Mouse (Mus musculus) hindbrain, embryonic 15.5 days (tissue): ENCODE data around the gene Cdkal1. TPM values are rescaled to one million over a fixed set of nuclear protein-coding genes. Genes with fewer than 3 reads are reported as not detected.

Source experiments
- ATAC-seq: fragments of 200-750 bp; cut with Nextera tagmentation; 2 replicates; pipeline ENCODE4 v1.8.0; 2017; ENCODE audit warnings: low read depth, moderate number of reproducible peaks, moderate TSS enrichment; ENCODE audit not compliant: low FRiP score
- H3K27ac ChIP-seq: fragments of 300-500 bp; sonication (generic); replicated peaks from 2 replicates; pipeline ENCODE4 v1.5.1; 2015; ENCODE audit warnings: mild to moderate bottlenecking, inconsistent platforms
- H3K27me3 ChIP-seq: fragments of 300-500 bp; sonication (generic); 2 replicates; pipeline ENCODE4 v1.6.1; 2015; ENCODE audit warnings: control low read depth, inconsistent platforms
- H3K36me3 ChIP-seq: fragments of 300-500 bp; sonication (generic); 2 replicates; pipeline ENCODE4 v1.6.1; 2015; ENCODE audit warnings: control low read depth, inconsistent platforms
- H3K4me1 ChIP-seq: fragments of 300-500 bp; sonication (generic); replicated peaks from 2 replicates; pipeline ENCODE4 v1.6.1; 2015; ENCODE audit warnings: control low read depth, inconsistent platforms
- H3K4me2 ChIP-seq: fragments of 300-500 bp; sonication (generic); 2 replicates; pipeline ENCODE4 v1.6.1; 2015; ENCODE audit warnings: moderate library complexity, mild to moderate bottlenecking, inconsistent platforms
- H3K4me3 ChIP-seq: fragments of 300-500 bp; sonication (generic); 2 replicates; pipeline ENCODE4 v1.5.1; 2015; ENCODE audit warnings: mild to moderate bottlenecking, inconsistent platforms
- H3K9ac ChIP-seq: fragments of 300-500 bp; sonication (generic); 2 replicates; pipeline ENCODE4 v1.6.1; 2015; ENCODE audit warnings: inconsistent platforms
- H3K9me3 ChIP-seq: fragments of 300-500 bp; sonication (generic); 2 replicates; pipeline ENCODE4 v1.6.1; 2016; ENCODE audit warnings: control low read depth, inconsistent platforms
- WGBS: fragments of 180-500 bp; shearing (Covaris S2); methylation state at CpG from one replicate; pipeline ENCODE4 v1.1.7; 2015; 5-methylcytosine and 5-hydroxymethylcytosine counted together
- polyA plus RNA-seq: library from polyadenylated mRNA; unstranded; fragments of >200 nt; fragmentation: Nextera tagmentation; extraction: Ambion mirVana; gene quantifications from 2 replicates; pipeline ENCODE4 v1.2.1, GENCODE M21; 2015

Gene Cdkal1
- polyA plus RNA-seq, 1 experiment from 2014 or later: 20.2 TPM

- ATAC-seq: no peak
- 83% methylated on average over 5 of the region's 5 CpGs for WGBS
- H3K4me3 ChIP-seq: no peak overlapping the region
- H3K4me2 ChIP-seq: no peak overlapping the region
- no peaks in the 10 kb centered on the region for H3K27me3 ChIP-seq
- no peaks in the 10 kb centered on the region for H3K9me3 ChIP-seq
- no peaks in the 10 kb centered on the region for H3K36me3 ChIP-seq
- no peak overlapping the region for H3K27ac ChIP-seq
- 0 out of 2 replicates have a peak, but pooled peaks cover 3% of the 10 kb centered on the region for H3K4me1 ChIP-seq
- no peak overlapping the region for H3K9ac ChIP-seq
Observed at GRCm38 (mm10) chr13:29502481-29503146, 352.9 kb downstream of the Cdkal1 start.

- H3K27me3 ChIP-seq: no peaks in the 10 kb centered on the region
- H3K4me1 ChIP-seq: 0 out of 2 replicates have a peak, but pooled peaks cover 3% of the 10 kb centered on the region
- no peak overlapping the region for H3K4me3 ChIP-seq
- no peaks in the 10 kb centered on the region for H3K9me3 ChIP-seq
- no peak overlapping the region for H3K4me2 ChIP-seq
- 74% methylated on average over 2 of the region's 2 CpGs for WGBS
- no peak overlapping the region for H3K27ac ChIP-seq
- H3K9ac ChIP-seq: no peak overlapping the region
- no peaks in the 10 kb centered on the region for H3K36me3 ChIP-seq
- ATAC-seq: no peak
Observed at GRCm38 (mm10) chr13:29501173-29501572, 354.3 kb downstream of the Cdkal1 start.

GRCm38 (mm10) chr13:29499750-29500149 lies 355.7 kb downstream of the Cdkal1 start:
- H3K27ac ChIP-seq: no peak overlapping the region
- no peaks in the 10 kb centered on the region for H3K27me3 ChIP-seq
- H3K36me3 ChIP-seq: no peaks in the 10 kb centered on the region
- H3K9me3 ChIP-seq: no peaks in the 10 kb centered on the region
- H3K4me2 ChIP-seq: no peak overlapping the region
- H3K4me1 ChIP-seq: 0 out of 2 replicates have a peak, but pooled peaks cover 3% of the 10 kb centered on the region
- no peak overlapping the region for H3K9ac ChIP-seq
- WGBS: 84% methylated on average over 2 of the region's 2 CpGs
- no peak overlapping the region for H3K4me3 ChIP-seq
- no peak for ATAC-seq

GRCm38 (mm10) chr13:29497286-29497685 lies 358.2 kb downstream of the Cdkal1 start:
- Histone ChIP-seq H3K36me3 (no peaks in the 10 kb centered on the region), H3K4me2 (no peak overlapping the region), H3K9me3 (no peaks in the 10 kb centered on the region), H3K27me3 (no peaks in the 10 kb centered on the region), H3K27ac (no peak overlapping the region), H3K4me3 (no peak overlapping the region), H3K9ac (no peak overlapping the region), H3K4me1 (no peaks in the 10 kb centered on the region)
- no peak for ATAC-seq
- 87% methylated on average over 7 of the region's 7 CpGs for WGBS

- Histone ChIP-seq H3K36me3 (no peaks in the 10 kb centered on the region), H3K9me3 (no peaks in the 10 kb centered on the region), H3K4me2 (no peak overlapping the region), H3K4me1 (0 out of 2 replicates have a peak, but pooled peaks cover 3% of the 10 kb centered on the region), H3K27me3 (no peaks in the 10 kb centered on the region), H3K27ac (no peak overlapping the region), H3K9ac (no peak overlapping the region), H3K4me3 (no peak overlapping the region)
- 46% methylated on average over 8 of the region's 8 CpGs for WGBS
- ATAC-seq: no peak
Observed at GRCm38 (mm10) chr13:29490341-29490740, 365.1 kb downstream of the Cdkal1 start.

GRCm38 (mm10) chr13:29489476-29489875 lies 366.0 kb downstream of the Cdkal1 start:
- Histone ChIP-seq H3K4me2 (no peak overlapping the region), H3K4me3 (no peak overlapping the region), H3K27me3 (no peaks in the 10 kb centered on the region), H3K27ac (no peak overlapping the region), H3K9me3 (no peaks in the 10 kb centered on the region), H3K4me1 (0 out of 2 replicates have a peak, but pooled peaks cover 3% of the 10 kb centered on the region), H3K36me3 (no peaks in the 10 kb centered on the region), H3K9ac (no peak overlapping the region)
- ATAC-seq: no peak
- WGBS: 78% methylated on average over 5 of the region's 5 CpGs

- H3K9ac ChIP-seq: no peak overlapping the region
- 40% methylated on average over 3 of the region's 3 CpGs for WGBS
- H3K4me2 ChIP-seq: no peak overlapping the region
- no peak for ATAC-seq
- H3K9me3 ChIP-seq: no peaks in the 10 kb centered on the region
- no peaks in the 10 kb centered on the region for H3K36me3 ChIP-seq
- no peak overlapping the region for H3K4me3 ChIP-seq
- no peak overlapping the region for H3K27ac ChIP-seq
- H3K27me3 ChIP-seq: no peaks in the 10 kb centered on the region
- H3K4me1 ChIP-seq: 0 out of 2 replicates have a peak, but pooled peaks cover 3% of the 10 kb centered on the region
Observed at GRCm38 (mm10) chr13:29486709-29487108, 368.8 kb downstream of the Cdkal1 start.

GRCm38 (mm10) chr13:29483950-29484349 lies 371.5 kb downstream of the Cdkal1 start:
- H3K27me3 ChIP-seq: no peaks in the 10 kb centered on the region
- no peak for ATAC-seq
- H3K4me2 ChIP-seq: no peak overlapping the region
- 82% methylated on average over 3 of the region's 3 CpGs for WGBS
- H3K36me3 ChIP-seq: no peaks in the 10 kb centered on the region
- H3K4me1 ChIP-seq: 0 out of 2 replicates have a peak, but pooled peaks cover 3% of the 10 kb centered on the region
- no peak overlapping the region for H3K27ac ChIP-seq
- H3K9ac ChIP-seq: no peak overlapping the region
- no peak overlapping the region for H3K4me3 ChIP-seq
- H3K9me3 ChIP-seq: no peaks in the 10 kb centered on the region

- Histone ChIP-seq H3K4me2 (peak overlapping the region; percentile 11; the same call in 1 of the 2 replicates), H3K9me3 (no peaks in the 10 kb centered on the region), H3K27me3 (no peaks in the 10 kb centered on the region), H3K27ac (no peak overlapping the region), H3K9ac (no peak overlapping the region), H3K36me3 (no peaks in the 10 kb centered on the region), H3K4me1 (0 out of 2 replicates have a peak, but pooled peaks cover 3% of the 10 kb centered on the region), H3K4me3 (no peak overlapping the region)
- ATAC-seq: no peak
- WGBS: 58% methylated on average over 9 of the region's 9 CpGs
Observed at GRCm38 (mm10) chr13:29482147-29482863, 373.2 kb downstream of the Cdkal1 start.

GRCm38 (mm10) chr13:29476421-29476820 lies 379.1 kb downstream of the Cdkal1 start:
- Histone ChIP-seq H3K9ac (no peak overlapping the region), H3K4me1 (no peaks in the 10 kb centered on the region), H3K36me3 (no peaks in the 10 kb centered on the region), H3K9me3 (no peaks in the 10 kb centered on the region), H3K27ac (no peak overlapping the region), H3K27me3 (no peaks in the 10 kb centered on the region), H3K4me2 (no peak overlapping the region), H3K4me3 (no peak overlapping the region)
- WGBS: 79% methylated on average over 4 of the region's 4 CpGs
- ATAC-seq: no peak

GRCm38 (mm10) chr13:29474301-29474700 lies 381.2 kb downstream of the Cdkal1 start:
- WGBS: 94% methylated on average over 9 of the region's 9 CpGs
- H3K4me3 ChIP-seq: no peak overlapping the region
- H3K9me3 ChIP-seq: no peaks in the 10 kb centered on the region
- no peak overlapping the region for H3K9ac ChIP-seq
- H3K27me3 ChIP-seq: no peaks in the 10 kb centered on the region
- no peak overlapping the region for H3K27ac ChIP-seq
- no peak overlapping the region for H3K4me2 ChIP-seq
- no peaks in the 10 kb centered on the region for H3K4me1 ChIP-seq
- H3K36me3 ChIP-seq: no peaks in the 10 kb centered on the region
- no peak for ATAC-seq

- Histone ChIP-seq H3K4me3 (no peak overlapping the region), H3K27ac (no peak overlapping the region), H3K4me1 (no peaks in the 10 kb centered on the region), H3K27me3 (no peaks in the 10 kb centered on the region), H3K36me3 (no peaks in the 10 kb centered on the region), H3K4me2 (no peak overlapping the region), H3K9ac (no peak overlapping the region), H3K9me3 (no peaks in the 10 kb centered on the region)
- no peak for ATAC-seq
- 93% methylated on average over 1 of the region's 1 CpGs for WGBS
Observed at GRCm38 (mm10) chr13:29473779-29474178, 381.7 kb downstream of the Cdkal1 start.
